ENCODE assay signal across 9 mouse cellular contexts in genomic region chr7:45129776-45130512, GRCm38 (mm10). TPM values are rescaled to one million over a fixed set of nuclear protein-coding genes. Genes with fewer than 3 reads are reported as not detected.
DNase-seq lines count a peak whose midpoint lies in the region; ATAC-seq lines count a peak whose summit lies in the region.
"Had no signal": no experiment of that assay in that cellular context is flagged by ENCODE, and none has a peak within 500 bp of the region (broad histone marks: within the 10 kb centered on the region; RNA-seq: fewer than 3 reads in every experiment).

No protein-coding gene starts in this region.

- peak overlapping the region; percentile 90 for H3K4me3 ChIP-seq in kidney, embryonic 15.5 days (replicated peaks)
- peak overlapping the region; percentile 88 for H3K4me3 ChIP-seq in embryonic facial prominence, embryonic 10.5 days
- H3K4me3 ChIP-seq in hindbrain, embryonic 15.5 days: peak overlapping the region; percentile 70
- peak overlapping the region; percentile 66 for H3K4me3 ChIP-seq in midbrain, embryonic 15.5 days

- peaks cover 26% of the 10 kb centered on the region for H3K36me3 ChIP-seq in kidney, embryonic 15.5 days
- peaks cover 30% of the 10 kb centered on the region for H3K36me3 ChIP-seq in embryonic facial prominence, embryonic 10.5 days (replicated peaks)
- peaks cover 25% of the 10 kb centered on the region for H3K36me3 ChIP-seq in hindbrain, embryonic 15.5 days
- peaks cover 23% of the 10 kb centered on the region for H3K36me3 ChIP-seq in midbrain, embryonic 15.5 days (replicated peaks)

- no peaks in the 10 kb centered on the region for H3K27me3 ChIP-seq in kidney, embryonic 15.5 days
- peaks cover 12% of the 10 kb centered on the region for H3K27me3 ChIP-seq in embryonic facial prominence, embryonic 10.5 days (replicated peaks; ENCODE audit: low read depth, poor library complexity, severe bottlenecking)
- 0 out of 2 replicates have a peak, but pooled peaks cover 4% of the 10 kb centered on the region for H3K27me3 ChIP-seq in hindbrain, embryonic 15.5 days
- H3K27me3 ChIP-seq in midbrain, embryonic 15.5 days (replicated peaks): no peaks in the 10 kb centered on the region

- intact Hi-C loops in gastrocnemius, postnatal 14 days (cut with DNase I; ENCODE audit: low total_unique reads): no loop called here

- H3K9ac ChIP-seq in kidney, embryonic 15.5 days: no peak overlapping the region
- H3K9ac ChIP-seq in hindbrain, embryonic 15.5 days: peak overlapping the region; percentile 51; the same call in 1 of the 2 replicates
- H3K9ac ChIP-seq in midbrain, embryonic 15.5 days: no peak overlapping the region

- no peak for ATAC-seq in kidney, embryonic 15.5 days (replicated peaks; ENCODE audit: low FRiP score)
- no peak for ATAC-seq in hindbrain, embryonic 15.5 days (ENCODE audit: low FRiP score, low read depth)
- ATAC-seq in midbrain, embryonic 15.5 days (replicated peaks): no peak

- H3K9me3 ChIP-seq in kidney, embryonic 15.5 days (replicated peaks): no peaks in the 10 kb centered on the region
- no peaks in the 10 kb centered on the region for H3K9me3 ChIP-seq in embryonic facial prominence, embryonic 10.5 days
- H3K9me3 ChIP-seq in hindbrain, embryonic 15.5 days: no peaks in the 10 kb centered on the region
- no peaks in the 10 kb centered on the region for H3K9me3 ChIP-seq in midbrain, embryonic 15.5 days

- peaks cover 40% of the 10 kb centered on the region for H3K4me1 ChIP-seq in kidney, embryonic 15.5 days
- peaks cover 53% of the 10 kb centered on the region for H3K4me1 ChIP-seq in embryonic facial prominence, embryonic 10.5 days
- peaks cover 35% of the 10 kb centered on the region for H3K4me1 ChIP-seq in hindbrain, embryonic 15.5 days (replicated peaks)
- peaks cover 35% of the 10 kb centered on the region for H3K4me1 ChIP-seq in midbrain, embryonic 15.5 days

- 55% methylated on average over 15 of the region's 15 CpGs for WGBS in kidney, embryonic 15.5 days
- 56% methylated on average over 15 of the region's 15 CpGs for WGBS in embryonic facial prominence, embryonic 10.5 days
- WGBS in hindbrain, embryonic 15.5 days: 46% methylated on average over 15 of the region's 15 CpGs
- 55% methylated on average over 15 of the region's 15 CpGs for WGBS in midbrain, embryonic 15.5 days

- peak overlapping the region; percentile 63 for H3K4me2 ChIP-seq in kidney, embryonic 15.5 days
- H3K4me2 ChIP-seq in hindbrain, embryonic 15.5 days: peak overlapping the region; percentile 70
- H3K4me2 ChIP-seq in midbrain, embryonic 15.5 days: peak overlapping the region; percentile 64

- DNase-seq in kidney, postnatal 36 days: no peak
- peak; percentile 36 for DNase-seq in embryonic facial prominence, embryonic 10.5 days (ENCODE audit: low spot score)
- DNase-seq in frontal cortex, postnatal 25 days (ENCODE audit: low spot score in 2 of 2): no peak
- no peak for DNase-seq in ovary, postnatal 14 days (ENCODE audit: low spot score)
- DNase-seq in gastrocnemius, postnatal 14 days: no peak

- peak overlapping the region; percentile 94 for H3K27ac ChIP-seq in kidney, embryonic 15.5 days
- H3K27ac ChIP-seq in embryonic facial prominence, embryonic 10.5 days (replicated peaks): peak overlapping the region; percentile 100
- H3K27ac ChIP-seq in hindbrain, embryonic 15.5 days (replicated peaks): peak overlapping the region; percentile 94
- H3K27ac ChIP-seq in midbrain, embryonic 15.5 days: peak overlapping the region; percentile 93; the same call in 1 of the 2 replicates

RNA-seq across cellular contexts. Expression of gene Rpl13a, which starts 1.4 kb away (rescaled TPM):
- polyA plus RNA-seq in kidney, embryonic 15.5 days (2015; fragmentation: Nextera tagmentation; extraction: Ambion mirVana): 1,248 and 1,360 TPM in 2 replicates
- polyA plus RNA-seq in embryonic facial prominence, embryonic 10.5 days (2016; fragmentation: Nextera tagmentation; extraction: Ambion mirVana): 1,273 and 1,282 TPM in 2 replicates
- 624 and 661 TPM in 2 replicates for polyA plus RNA-seq in hindbrain, embryonic 15.5 days (2015; fragmentation: Nextera tagmentation; extraction: Ambion mirVana)
- 582 and 606 TPM in 2 replicates for polyA plus RNA-seq in midbrain, embryonic 15.5 days (2015; fragmentation: Nextera tagmentation; extraction: Ambion mirVana)
- 100 to 1,000 TPM; 742 to 866 TPM for total RNA-seq in gastrocnemius, postnatal 14 days (2021)

RNA-seq across cellular contexts. Expression of gene Rps11, which starts 5.7 kb away (rescaled TPM):
- polyA plus RNA-seq in kidney, embryonic 15.5 days (2015; fragmentation: Nextera tagmentation; extraction: Ambion mirVana): 1,536 and 1,655 TPM in 2 replicates
- 1,885 and 1,917 TPM in 2 replicates for polyA plus RNA-seq in embryonic facial prominence, embryonic 10.5 days (2016; fragmentation: Nextera tagmentation; extraction: Ambion mirVana)
- 762 and 841 TPM in 2 replicates for polyA plus RNA-seq in hindbrain, embryonic 15.5 days (2015; fragmentation: Nextera tagmentation; extraction: Ambion mirVana)
- polyA plus RNA-seq in midbrain, embryonic 15.5 days (2015; fragmentation: Nextera tagmentation; extraction: Ambion mirVana): 742 and 762 TPM in 2 replicates
- 100 to 1,000 TPM; 599 to 696 TPM for total RNA-seq in gastrocnemius, postnatal 14 days (2021)

RNA-seq across cellular contexts. Expression of gene Gm45713, which starts 6.1 kb away (rescaled TPM):
- 0.44 TPM in 1 of 2 replicates, not detected in the other for polyA plus RNA-seq in kidney, embryonic 15.5 days (2015; fragmentation: Nextera tagmentation; extraction: Ambion mirVana)
- polyA plus RNA-seq in embryonic facial prominence, embryonic 10.5 days (2016; fragmentation: Nextera tagmentation; extraction: Ambion mirVana): 0.31 TPM in 1 of 2 replicates, not detected in the other
- polyA plus RNA-seq in hindbrain, embryonic 15.5 days (2015; fragmentation: Nextera tagmentation; extraction: Ambion mirVana): not detected in 2 replicates
- polyA plus RNA-seq in midbrain, embryonic 15.5 days (2015; fragmentation: Nextera tagmentation; extraction: Ambion mirVana): not detected in 2 replicates
- not detected for total RNA-seq in gastrocnemius, postnatal 14 days (2021)
- total RNA-seq: adrenal gland, postnatal 36 days had no signal

RNA-seq across cellular contexts. Expression of gene Flt3l, which starts 6.3 kb away (rescaled TPM):
- polyA plus RNA-seq in kidney, embryonic 15.5 days (2015; fragmentation: Nextera tagmentation; extraction: Ambion mirVana): 1.9 and 7.5 TPM in 2 replicates
- 0.97 and 1.8 TPM in 2 replicates for polyA plus RNA-seq in embryonic facial prominence, embryonic 10.5 days (2016; fragmentation: Nextera tagmentation; extraction: Ambion mirVana)
- 2.0 and 2.7 TPM in 2 replicates for polyA plus RNA-seq in hindbrain, embryonic 15.5 days (2015; fragmentation: Nextera tagmentation; extraction: Ambion mirVana)
- polyA plus RNA-seq in midbrain, embryonic 15.5 days (2015; fragmentation: Nextera tagmentation; extraction: Ambion mirVana): 2.1 and 2.3 TPM in 2 replicates
- total RNA-seq in gastrocnemius, postnatal 14 days (2021): 1 to 10 TPM; 1.9 to 2.5 TPM

RNA-seq across cellular contexts. Expression of gene Pih1d1, which starts 24.2 kb away (rescaled TPM):
- 107 and 108 TPM in 2 replicates for polyA plus RNA-seq in kidney, embryonic 15.5 days (2015; fragmentation: Nextera tagmentation; extraction: Ambion mirVana)
- 99.6 and 103 TPM in 2 replicates for polyA plus RNA-seq in embryonic facial prominence, embryonic 10.5 days (2016; fragmentation: Nextera tagmentation; extraction: Ambion mirVana)
- 92.4 and 98.8 TPM in 2 replicates for polyA plus RNA-seq in hindbrain, embryonic 15.5 days (2015; fragmentation: Nextera tagmentation; extraction: Ambion mirVana)
- 87.1 and 90.0 TPM in 2 replicates for polyA plus RNA-seq in midbrain, embryonic 15.5 days (2015; fragmentation: Nextera tagmentation; extraction: Ambion mirVana)
- 10 to 100 TPM; 40.0 to 42.4 TPM for total RNA-seq in gastrocnemius, postnatal 14 days (2021)
